Mouse (Mus musculus) CH12.LX (cell line): Measurements from ENCODE around the gene Mef2a. TPM values are rescaled to one million over a fixed set of nuclear protein-coding genes. Genes with fewer than 3 reads are reported as not detected.
A peak's percentile ranks its signal among the peaks of the same experiment; 100 is the strongest.

Experiments used
- DNase-seq: peaks from one replicate; pipeline ENCODE4 v3.0.0-alpha.2; 2013; ENCODE audit errors: extremely low read depth
- H3K27ac ChIP-seq: 2 replicates; pipeline ENCODE4 v1.5.1; 2012; ENCODE audit warnings: low read depth, mild to moderate bottlenecking, control low read depth, moderate library complexity; ENCODE audit not compliant: insufficient read depth
- H3K27me3 ChIP-seq: replicated peaks from 2 replicates; pipeline ENCODE3; 2012; ENCODE audit warnings: inconsistent platforms
- H3K36me3 ChIP-seq, 2 experiments: replicated peaks in 1 of 2; 2 replicates each; pipeline versions ENCODE3 to v1.6.1; 2012; ENCODE audit warnings: inconsistent platforms in 1 of 2, low read length in 1 of 2, mild to moderate bottlenecking in 1 of 2, mixed read lengths in 1 of 2, moderate library complexity in 1 of 2; ENCODE audit not compliant: control insufficient read depth in 1 of 2, insufficient read depth in 1 of 2
- H3K4me1 ChIP-seq, 2 experiments: 2 replicates each; pipeline ENCODE4 v1.6.1; 2012; ENCODE audit warnings: inconsistent platforms in 1 of 2, moderate library complexity in 1 of 2; ENCODE audit not compliant: insufficient read depth in 2 of 2, control insufficient read depth in 1 of 2
- H3K4me2 ChIP-seq: 2 replicates; pipeline ENCODE4 v1.6.1; 2012; ENCODE audit warnings: low read depth, mild to moderate bottlenecking, control low read depth; ENCODE audit not compliant: poor library complexity, insufficient read depth, severe bottlenecking
- H3K4me3 ChIP-seq, 3 experiments: fragments of 150-350 bp in 1 of 3; sonication (generic) in 1 of 3; replicated peaks in 1 of 3; 2 replicates each; pipeline versions ENCODE3 to v1.5.1; 2011 to 2012; ENCODE audit warnings: low read depth in 2 of 3, low read length in 2 of 3, mild to moderate bottlenecking in 2 of 3, moderate library complexity in 2 of 3, control low read depth in 1 of 3, improper control_type of control experiment in 1 of 3, inconsistent platforms in 1 of 3, mixed read lengths in 1 of 3; ENCODE audit not compliant: poor library complexity in 1 of 3
- H3K79me2 ChIP-seq: replicated peaks from 2 replicates; pipeline ENCODE4 v1.6.1; 2012; ENCODE audit warnings: mild to moderate bottlenecking, moderate library complexity; ENCODE audit not compliant: control insufficient read depth, poor library complexity, insufficient read depth, severe bottlenecking; ENCODE audit errors: extremely low read depth
- H3K9ac ChIP-seq: 2 replicates; pipeline ENCODE4 v1.6.1; 2012; ENCODE audit warnings: low read depth, mild to moderate bottlenecking, control low read depth, moderate library complexity; ENCODE audit not compliant: insufficient read depth
- H3K9me3 ChIP-seq: replicated peaks from 2 replicates; pipeline ENCODE3; 2012; ENCODE audit warnings: low read length, inconsistent platforms, mixed read lengths
- BHLHE40 ChIP-seq: IDR thresholded peaks from 2 replicates; pipeline ENCODE4 v1.6.1; 2011; ENCODE audit warnings: mild to moderate bottlenecking, low read depth, low read length, improper control_type of control experiment
- CTCF ChIP-seq, 2 experiments: IDR thresholded peaks in 1 of 2; conservative IDR thresholded peaks in 1 of 2; 2 replicates each; pipeline ENCODE4 v1.5.1; 2011 to 2012; ENCODE audit warnings: low read depth in 2 of 2, low read length in 2 of 2, improper control_type of control experiment in 1 of 2, inconsistent platforms in 1 of 2, mild to moderate bottlenecking in 1 of 2, moderate library complexity in 1 of 2
- E2F4 ChIP-seq: IDR thresholded peaks from 2 replicates; pipeline ENCODE4 v1.6.1; 2011; ENCODE audit warnings: low read depth, low read length, improper control_type of control experiment; ENCODE audit not compliant: insufficient replicate concordance
- ELF1 ChIP-seq: IDR thresholded peaks from 2 replicates; pipeline ENCODE4 v1.6.1; 2014; ENCODE audit warnings: low read depth, mild to moderate bottlenecking, inconsistent platforms, low read length, improper control_type of control experiment
- EP300 ChIP-seq: IDR thresholded peaks from 2 replicates; pipeline ENCODE4 v1.6.1; 2011; ENCODE audit warnings: low read length, improper control_type of control experiment
- HCFC1 ChIP-seq: IDR thresholded peaks from 2 replicates; pipeline ENCODE4 v1.6.1; 2012; ENCODE audit warnings: low read depth, mild to moderate bottlenecking, inconsistent platforms, low read length, improper control_type of control experiment
- IRF4 ChIP-seq: IDR thresholded peaks from 2 replicates; pipeline ENCODE4 v1.6.1; 2014; ENCODE audit warnings: low read depth, mild to moderate bottlenecking, inconsistent platforms, low read length, improper control_type of control experiment
- KAT2A ChIP-seq: IDR thresholded peaks from 2 replicates; pipeline ENCODE4 v1.6.1; 2012; ENCODE audit warnings: low read length, improper control_type of control experiment, inconsistent platforms; ENCODE audit not compliant: insufficient replicate concordance
- MAFK ChIP-seq: IDR thresholded peaks from 2 replicates; pipeline ENCODE4 v1.6.1; 2011; ENCODE audit warnings: low read length, improper control_type of control experiment; ENCODE audit not compliant: insufficient replicate concordance
- MAX ChIP-seq: IDR thresholded peaks from 2 replicates; pipeline ENCODE4 v1.6.1; 2011; ENCODE audit warnings: low read length, improper control_type of control experiment
- MAZ ChIP-seq: IDR thresholded peaks from 2 replicates; pipeline ENCODE4 v1.6.1; 2012; ENCODE audit warnings: low read depth, mild to moderate bottlenecking, inconsistent platforms, low read length, improper control_type of control experiment, moderate library complexity
- MEF2A ChIP-seq: IDR thresholded peaks from 2 replicates; pipeline ENCODE4 v1.6.1; 2014; ENCODE audit warnings: low read depth, mild to moderate bottlenecking, inconsistent platforms, low read length, improper control_type of control experiment, borderline replicate concordance
- NELFE ChIP-seq: IDR thresholded peaks from 2 replicates; pipeline ENCODE4 v1.6.1; 2011; ENCODE audit warnings: low read depth, low read length, improper control_type of control experiment
- NRF1 ChIP-seq: IDR thresholded peaks from 2 replicates; pipeline ENCODE4 v1.6.1; 2014; ENCODE audit warnings: low read depth, mild to moderate bottlenecking, inconsistent platforms, low read length, improper control_type of control experiment, moderate library complexity
- POLR2A ChIP-seq: IDR thresholded peaks from 2 replicates; pipeline ENCODE4 v1.6.1; 2011; ENCODE audit warnings: low read depth, mild to moderate bottlenecking, improper control_type of control experiment, low read length
- POLR2AphosphoS2 ChIP-seq: IDR thresholded peaks from 2 replicates; pipeline ENCODE4 v1.6.1; 2011; ENCODE audit warnings: low read depth, low read length, improper control_type of control experiment
- SMC3 ChIP-seq: IDR thresholded peaks from 2 replicates; pipeline ENCODE4 v1.6.1; 2011; ENCODE audit warnings: low read depth, low read length, improper control_type of control experiment
- UBTF ChIP-seq: IDR thresholded peaks from 2 replicates; pipeline ENCODE4 v1.6.1; 2012; ENCODE audit warnings: low read depth, mild to moderate bottlenecking, inconsistent platforms, low read length, improper control_type of control experiment, moderate library complexity
- USF1 ChIP-seq: IDR thresholded peaks from 2 replicates; pipeline ENCODE4 v1.6.1; 2014; ENCODE audit warnings: low read depth, mild to moderate bottlenecking, inconsistent platforms, low read length, improper control_type of control experiment
- USF2 ChIP-seq: conservative IDR thresholded peaks from 2 replicates; pipeline ENCODE4 v1.6.1; 2011; ENCODE audit warnings: low read depth, low read length, improper control_type of control experiment
- ZC3H11A ChIP-seq: IDR thresholded peaks from 2 replicates; pipeline ENCODE4 v1.6.1; 2012; ENCODE audit warnings: low read depth, mild to moderate bottlenecking, inconsistent platforms, low read length, improper control_type of control experiment
- ZKSCAN1 ChIP-seq: IDR thresholded peaks from 2 replicates; pipeline ENCODE4 v1.6.1; 2012; ENCODE audit warnings: low read depth, inconsistent platforms, low read length, improper control_type of control experiment, borderline replicate concordance
- ZMIZ1 ChIP-seq: IDR thresholded peaks from 2 replicates; pipeline ENCODE4 v1.6.1; 2012; ENCODE audit warnings: low read depth, mild to moderate bottlenecking, inconsistent platforms, low read length, improper control_type of control experiment
- dilution Hi-C: fragments of 300-500 bp; cut with MboI; formaldehyde crosslinking; loops from 2 replicates; pipeline ENCODE4 v1.14.3; 2020; ENCODE audit warnings: low sequenced_read_pairs; ENCODE audit not compliant: extremely low pct_unique_long_range_greater_than_20kb, extremely low pct_ligation_motif_present
- in situ Hi-C: fragments of 300-500 bp; cut with MboI; formaldehyde crosslinking; loops from 3 replicates; pipeline ENCODE4 v1.14.3; 2019; ENCODE audit warnings: low sequenced_read_pairs, low pct_ligation_motif_present, low pct_unique_long_range_greater_than_20kb, mixed read lengths
- polyA plus RNA-seq: library from polyadenylated mRNA; unstranded; fragments of >175 nt; gene quantifications from 2 replicates; pipeline ENCODE4 v1.2.1, GENCODE M21; 2012; ENCODE audit warnings: low read depth; ENCODE audit not compliant: insufficient read length
- total RNA-seq, 2 experiments: library from RNA; depleted of rRNA; stranded (reverse); fragments of 300-350 nt in 1 of 2; fragments of >200 nt in 1 of 2; gene quantifications; 2 replicates each; pipeline ENCODE4 v1.2.3; 2012 to 2014

Mef2a gene
- total and polyA plus RNA-seq, 3 experiments = 40.1 to 100 (median 42.2) TPM

DNA sequence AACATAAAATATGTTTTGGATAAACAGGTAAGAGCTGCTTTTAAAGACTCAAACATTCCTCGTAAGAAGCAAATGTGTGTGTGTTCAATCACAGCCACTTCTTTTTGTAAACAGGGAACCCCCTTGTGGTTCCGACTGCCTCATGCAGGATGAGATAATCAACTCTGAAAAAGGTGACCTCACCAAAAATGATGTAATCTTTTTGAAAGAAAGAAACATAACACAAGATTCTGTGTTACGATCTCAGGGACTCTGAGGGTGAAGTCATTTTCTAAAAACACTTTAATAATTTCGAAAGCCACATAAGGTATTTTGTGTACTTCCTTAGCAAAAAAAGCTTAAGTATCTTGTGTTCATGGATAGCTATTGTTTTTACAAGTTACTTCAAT, 128.8 kb downstream of the Mef2a start (continued):
- TF ChIP-seq BHLHE40 (peak; percentile 85), USF2 (no peak), ZMIZ1 (no peak), NRF1 (no peak), NELFE (no peak), E2F4 (no peak), MAX (no peak), ZC3H11A (no peak), ZKSCAN1 (no peak)

- dilution Hi-C loops = no loop called here
- Histone ChIP-seq H3K4me1 (peaks cover 7 to 67% of the 10 kb centered on the region in 2 experiments), H3K4me2 (no peak overlapping the region), H3K9ac (peak overlapping the region; percentile 56), H3K27ac (peak overlapping the region; percentile 88), H3K79me2 (peaks cover 11% of the 10 kb centered on the region; the same call in 1 of the 2 replicates), H3K4me3 (no peak overlapping the region), H3K36me3 (peaks cover 29 to 63% of the 10 kb centered on the region in 2 experiments), H3K27me3 (no peaks in the 10 kb centered on the region), H3K9me3 (no peaks in the 10 kb centered on the region)
- in situ Hi-C loops = loop anchor here (25.0 kb wide), 2 partner anchors 119 to 269 kb away; partner anchors contain the start of gene Mef2a
- TF ChIP-seq ELF1 (no peak), HCFC1 (no peak), SMC3 (no peak), MEF2A (no peak), POLR2A (no peak), UBTF (no peak), CTCF (conservative IDR thresholded peaks at IDR 0.05 in 1 of 2, IDR thresholded peaks at IDR 0.05 in 1 of 2; ENCODE audit: low read depth in 2 of 2, low read length in 2 of 2) (peak in 1 of 2 experiments; percentile 32; a peak in 2 of 4 replicates), NELFE (no peak), IRF4 (peak; percentile 66), ZMIZ1 (no peak), BHLHE40 (peak; percentile 80; the same call in 1 of the 2 replicates), POLR2AphosphoS2 (no peak), KAT2A (no peak), USF1 (no peak), EP300 (no peak), USF2 (no peak), MAFK (no peak), ZC3H11A (no peak), ZKSCAN1 (no peak), MAZ (no peak)
- peak; percentile 45 for DNase-seq
Measured at GRCm38 (mm10) chr7:67243121-67243893, 129.4 kb downstream of the Mef2a start.
